Mouse (Mus musculus): ENCODE measurements at regions not wholly inside any gene's neighbourhood (a gene's known extent, or its start where the extent isn't known, plus 50 kb on each side); places are given as distances from the start of the nearest gene placed in this dataset.

GRCm38 (mm10) chr15:62431150-62431678, 1413.8 kb downstream of the Gsdmc2 start:
- TF ChIP-seq CTCF (IDR thresholded peaks at IDR 0.05; ENCODE audit: low read depth, low read length) (no peak), POLR2A (IDR thresholded peaks at IDR 0.05; ENCODE audit: extremely low read depth, insufficient read depth, low read length) (no peak)
